Mouse (Mus musculus) small intestine, adult 2 months (tissue): Measurements from ENCODE around the gene Sptb. TPM values are rescaled to one million over a fixed set of nuclear protein-coding genes. Genes with fewer than 3 reads are reported as not detected.

Experiments used
- H3K27ac ChIP-seq: fragments of 200-500 bp; 2 replicates; pipeline ENCODE4 v1.5.1; 2012; ENCODE audit warnings: low read depth, low read length, control low read depth, inconsistent platforms; ENCODE audit not compliant: insufficient read depth
- H3K27me3 ChIP-seq: fragments of 200-500 bp; 2 replicates; pipeline ENCODE4 v1.6.1; 2012; ENCODE audit warnings: mild to moderate bottlenecking, moderate library complexity, low read length, inconsistent platforms; ENCODE audit not compliant: control insufficient read depth, insufficient read depth
- H3K36me3 ChIP-seq: fragments of 200-500 bp; 2 replicates; pipeline ENCODE4 v1.6.1; 2012; ENCODE audit warnings: mild to moderate bottlenecking, low read length, control low read depth, inconsistent platforms; ENCODE audit not compliant: control insufficient read depth, insufficient read depth
- H3K4me1 ChIP-seq: fragments of 200-500 bp; 2 replicates; pipeline ENCODE4 v1.6.1; 2012; ENCODE audit warnings: low read length, inconsistent platforms, mixed read lengths; ENCODE audit not compliant: control insufficient read depth, insufficient read depth, insufficient read length
- H3K4me3 ChIP-seq: fragments of 200-500 bp; 2 replicates; pipeline ENCODE4 v1.5.1; 2012; ENCODE audit warnings: low read depth, mild to moderate bottlenecking, control low read depth, inconsistent platforms, low read length, moderate library complexity
- CTCF ChIP-seq: fragments of 200-500 bp; IDR thresholded peaks from 2 replicates; pipeline ENCODE4 v1.5.1; 2012; ENCODE audit warnings: low read depth, mild to moderate bottlenecking, control low read depth, inconsistent platforms, low read length, moderate library complexity, mixed read lengths; ENCODE audit not compliant: insufficient replicate concordance, insufficient read length; ENCODE audit errors: extremely low read depth
- POLR2A ChIP-seq: fragments of 200-500 bp; IDR thresholded peaks from 2 replicates; pipeline ENCODE4 v1.6.1; 2012; ENCODE audit warnings: low read depth, mild to moderate bottlenecking, control low read depth, inconsistent platforms, low read length, moderate library complexity
- WGBS: fragments of 180-500 bp; shearing (Covaris S2); methylation state at CpG from one replicate; pipeline ENCODE4 v1.1.7; 2018; 5-methylcytosine and 5-hydroxymethylcytosine counted together
- polyA plus RNA-seq: library from polyadenylated mRNA; depleted of rRNA; stranded (reverse); fragments of >200 nt; gene quantifications from 2 replicates; pipeline ENCODE4 v1.2.3, GENCODE M21; 2012

Gene Sptb
- polyA plus RNA-seq, 1 experiment = 0.60 TPM

DNA sequence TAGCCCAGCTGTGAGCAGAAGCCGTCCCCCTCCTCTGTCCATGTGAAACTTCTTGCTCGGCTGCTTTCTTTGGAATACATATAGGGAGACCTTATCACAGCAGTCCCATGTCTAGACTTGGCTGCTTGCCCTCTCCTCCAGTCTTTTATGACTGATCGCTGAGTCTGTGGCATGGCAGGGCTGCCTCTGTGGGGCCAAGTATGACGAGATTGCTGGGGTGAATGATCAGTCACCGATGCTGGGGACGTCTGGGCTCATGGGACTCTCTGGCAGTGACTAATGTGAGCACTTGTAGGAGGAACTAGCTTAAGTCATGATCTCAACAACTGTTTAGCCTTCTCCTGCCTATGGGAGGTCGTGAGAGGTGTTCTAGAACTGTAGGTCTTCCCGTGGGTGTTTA lies 158.0 kb downstream of the Sptb start:
- Histone ChIP-seq H3K4me1 (peaks cover 46% of the 10 kb centered on the region), H3K36me3 (peaks cover 1% of the 10 kb centered on the region; the same call in 1 of the 2 replicates), H3K27ac (peak overlapping the region; percentile 69), H3K27me3 (no peaks in the 10 kb centered on the region), H3K4me3 (no peak overlapping the region)
- TF ChIP-seq POLR2A (no peak), CTCF (no peak)
- WGBS = 8% methylated on average over 8 of the region's 8 CpGs

DNA sequence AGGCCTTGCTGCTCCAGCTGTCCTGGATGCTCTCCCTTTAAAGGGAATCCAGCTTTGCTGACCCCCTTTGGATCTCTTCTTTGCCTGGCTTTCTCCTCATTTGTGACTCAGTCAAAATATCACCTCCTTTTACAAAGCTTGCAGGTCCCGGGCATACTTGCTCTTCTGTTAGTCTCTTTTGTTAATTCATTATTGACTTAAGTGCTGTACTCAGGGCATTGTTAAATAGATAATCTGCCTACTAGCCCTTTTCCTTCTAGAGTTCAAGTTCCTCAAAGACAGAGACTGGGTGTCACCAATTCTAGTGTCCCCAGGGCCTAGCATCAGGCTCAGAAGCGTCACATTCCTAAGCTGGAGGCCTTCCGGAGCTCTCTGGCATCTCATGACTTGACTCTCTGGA lies 161.1 kb downstream of the Sptb start:
- 82% methylated on average over 3 of the region's 3 CpGs for WGBS

DNA sequence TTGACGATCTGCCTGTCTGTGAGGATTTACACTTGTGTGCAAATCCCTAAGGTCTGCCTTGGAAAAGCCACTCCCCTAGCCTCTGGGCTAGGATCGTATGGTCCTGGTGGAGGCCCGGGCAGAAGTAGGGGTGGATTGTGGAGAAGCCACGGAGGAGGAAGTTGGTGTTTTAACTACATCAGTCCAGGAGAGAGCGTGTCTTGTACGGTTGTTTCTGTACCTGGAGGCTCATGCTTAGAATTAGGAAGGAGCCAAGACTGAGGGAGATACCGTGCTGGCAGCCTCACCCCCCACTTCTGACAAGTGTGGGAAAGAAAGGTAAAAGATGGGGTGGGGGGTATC lies 162.3 kb downstream of the Sptb start:
- Histone ChIP-seq H3K36me3 (peaks cover 1% of the 10 kb centered on the region; the same call in 1 of the 2 replicates), H3K4me1 (peaks cover 36% of the 10 kb centered on the region), H3K27me3 (no peaks in the 10 kb centered on the region), H3K27ac (peak overlapping the region; percentile 75), H3K4me3 (no peak overlapping the region)
- WGBS = 13% methylated on average over 7 of the region's 7 CpGs
- TF ChIP-seq POLR2A (no peak), CTCF (no peak)

More for the DNA sequence above, 161.1 kb downstream of the Sptb start:
- Histone ChIP-seq H3K4me1 (peaks cover 45% of the 10 kb centered on the region), H3K4me3 (no peak overlapping the region), H3K27ac (no peak overlapping the region), H3K36me3 (peaks cover 1% of the 10 kb centered on the region; the same call in 1 of the 2 replicates), H3K27me3 (no peaks in the 10 kb centered on the region)
- TF ChIP-seq CTCF (no peak), POLR2A (no peak)

DNA sequence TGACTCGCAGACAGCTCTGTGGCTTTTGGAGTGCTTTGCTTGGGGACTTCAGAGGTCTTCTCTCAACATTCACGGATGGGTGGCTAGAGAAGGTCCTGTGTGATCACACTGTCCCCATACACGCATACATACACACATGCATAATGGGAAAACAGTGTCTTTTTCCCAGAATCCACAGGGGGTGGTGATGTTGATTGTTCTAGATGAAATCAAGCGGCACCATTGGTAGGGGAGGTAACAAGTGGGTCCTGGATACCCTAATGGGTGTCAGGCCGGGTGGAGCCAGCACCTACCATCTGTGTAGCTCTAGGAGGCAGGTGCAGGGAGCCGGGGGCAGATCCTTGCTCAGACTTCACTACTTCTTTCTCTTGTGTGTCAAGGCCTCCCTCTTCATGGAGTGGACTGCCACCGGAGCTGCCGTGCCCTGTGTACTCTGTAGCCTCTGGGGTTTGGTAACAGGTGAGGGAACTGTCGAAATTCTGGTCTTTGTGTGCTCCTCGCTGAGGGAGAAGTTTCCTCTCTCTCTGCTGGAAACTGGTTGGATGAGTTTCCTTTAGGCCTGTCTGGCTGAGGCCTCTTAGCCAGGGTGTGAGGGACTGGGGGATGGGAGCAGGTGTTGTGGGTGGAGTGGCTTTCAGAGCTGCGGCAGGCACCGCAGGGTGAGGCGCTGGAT lies 162.8 kb downstream of the Sptb start:
- Histone ChIP-seq H3K36me3 (peaks cover 1% of the 10 kb centered on the region; the same call in 1 of the 2 replicates), H3K4me3 (peak overlapping the region; percentile 38; the same call in 1 of the 2 replicates), H3K27me3 (no peaks in the 10 kb centered on the region), H3K4me1 (peaks cover 32% of the 10 kb centered on the region), H3K27ac (peak overlapping the region; percentile 75)
- 19% methylated on average over 13 of the region's 13 CpGs for WGBS
- no peak for TF ChIP-seq POLR2A
- TF ChIP-seq CTCF = no peak

- H3K27ac ChIP-seq = peak overlapping the region; percentile 75
- WGBS = 19% methylated on average over 28 of the region's 28 CpGs
- no peaks in the 10 kb centered on the region for H3K27me3 ChIP-seq
- peaks cover 1% of the 10 kb centered on the region; the same call in 1 of the 2 replicates for H3K36me3 ChIP-seq
- TF ChIP-seq CTCF (no peak), POLR2A (no peak)
- H3K4me1 ChIP-seq = peaks cover 26% of the 10 kb centered on the region
- H3K4me3 ChIP-seq = peak overlapping the region; percentile 38
These were observed 163.7 kb downstream of the Sptb start for GRCm38 (mm10) chr12:76546383-76547276.

DNA sequence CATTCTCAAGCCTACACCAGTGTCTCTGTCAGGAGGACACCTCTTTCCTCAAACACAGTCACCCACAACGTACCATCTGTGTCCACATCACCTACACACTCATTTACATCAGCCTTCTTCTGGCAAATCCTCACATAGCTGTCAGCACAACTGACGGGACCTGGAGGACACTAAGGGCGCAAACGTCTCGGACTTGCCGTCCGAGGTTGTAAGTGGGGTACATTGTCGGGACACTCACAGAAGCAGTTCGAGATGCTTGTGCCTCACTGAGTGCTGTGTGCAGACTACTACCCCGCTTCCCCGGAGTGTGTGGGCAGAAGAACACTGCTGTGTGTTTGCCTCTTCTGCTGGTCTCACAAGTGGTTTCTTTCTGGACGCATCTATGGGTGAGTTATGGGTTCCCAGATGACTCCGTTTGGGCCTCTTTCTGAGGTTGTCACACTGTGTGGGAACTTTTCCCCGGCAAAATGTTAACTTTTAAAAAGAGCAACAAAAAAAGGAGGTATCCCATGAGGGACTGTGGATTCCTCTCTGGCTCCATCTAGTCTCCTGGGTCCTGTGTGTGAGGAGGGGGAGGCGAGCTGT lies 164.5 kb downstream of the Sptb start:
- peak overlapping the region; percentile 75; the same call in 1 of the 2 replicates for H3K27ac ChIP-seq
- no peaks in the 10 kb centered on the region for H3K27me3 ChIP-seq
- peaks cover 28% of the 10 kb centered on the region for H3K4me1 ChIP-seq
- H3K36me3 ChIP-seq = peaks cover 1% of the 10 kb centered on the region; the same call in 1 of the 2 replicates
- TF ChIP-seq POLR2A (no peak), CTCF (no peak)
- H3K4me3 ChIP-seq = peak overlapping the region; percentile 38; the same call in 1 of the 2 replicates
- WGBS = 67% methylated on average over 15 of the region's 15 CpGs
